Mouse (Mus musculus) heart, embryonic 14.5 days (tissue): ENCODE data around the gene Pnpla7. TPM values are rescaled to one million over a fixed set of nuclear protein-coding genes. Genes with fewer than 3 reads are reported as not detected.

Source experiments
- ATAC-seq: fragments of 200-750 bp; cut with Nextera tagmentation; 2 replicates; pipeline ENCODE4 v1.8.0; 2017; ENCODE audit warnings: low read depth, moderate TSS enrichment; ENCODE audit not compliant: insufficient number of reproducible peaks, insufficient read depth, low FRiP score
- H3K27ac ChIP-seq, 2 experiments: fragments of 200-500 bp in 1 of 2; fragments of 300-500 bp in 1 of 2; sonication (generic) in 1 of 2; replicated peaks in 1 of 2; 2 replicates each; pipeline ENCODE4 v1.5.1; 2012 to 2014; ENCODE audit warnings: low read depth in 2 of 2, low read length in 2 of 2, control low read depth in 1 of 2, mild to moderate bottlenecking in 1 of 2, mixed read lengths in 1 of 2; ENCODE audit not compliant: control insufficient read depth in 1 of 2, insufficient read depth in 1 of 2
- H3K27me3 ChIP-seq: fragments of 300-500 bp; sonication (generic); 2 replicates; pipeline ENCODE4 v1.6.1; 2014; ENCODE audit warnings: mild to moderate bottlenecking, low read length, control low read depth; ENCODE audit not compliant: control insufficient read depth, insufficient read depth
- H3K36me3 ChIP-seq: fragments of 300-500 bp; sonication (generic); 2 replicates; pipeline ENCODE4 v1.6.1; 2014; ENCODE audit warnings: mild to moderate bottlenecking, control low read depth, low read length, mixed read lengths; ENCODE audit not compliant: control insufficient read depth, insufficient read depth
- H3K4me1 ChIP-seq, 2 experiments: fragments of 200-500 bp in 1 of 2; fragments of 300-500 bp in 1 of 2; sonication (generic) in 1 of 2; 2 replicates each; pipeline ENCODE4 v1.6.1; 2012 to 2014; ENCODE audit warnings: low read length in 2 of 2, control low read depth in 1 of 2, mixed read lengths in 1 of 2; ENCODE audit not compliant: control insufficient read depth in 2 of 2, insufficient read depth in 2 of 2
- H3K4me2 ChIP-seq: fragments of 300-500 bp; sonication (generic); 2 replicates; pipeline ENCODE4 v1.6.1; 2014; ENCODE audit warnings: mild to moderate bottlenecking, low read length
- H3K4me3 ChIP-seq, 2 experiments: fragments of 200-500 bp in 1 of 2; fragments of 300-500 bp in 1 of 2; sonication (generic) in 1 of 2; 2 replicates each; pipeline ENCODE4 v1.5.1; 2012 to 2014; ENCODE audit warnings: low read length in 2 of 2, mild to moderate bottlenecking in 2 of 2, control low read depth in 1 of 2, low read depth in 1 of 2, moderate library complexity in 1 of 2; ENCODE audit not compliant: control insufficient read depth in 1 of 2, insufficient read depth in 1 of 2
- H3K9ac ChIP-seq: fragments of 300-500 bp; sonication (generic); 2 replicates; pipeline ENCODE4 v1.6.1; 2014; ENCODE audit warnings: mild to moderate bottlenecking, low read length
- H3K9me3 ChIP-seq: fragments of 300-500 bp; sonication (generic); 2 replicates; pipeline ENCODE4 v1.6.1; 2016; ENCODE audit warnings: low read length, control low read depth; ENCODE audit not compliant: control insufficient read depth
- WGBS: fragments of 180-500 bp; shearing (Covaris S2); extraction: QIAGEN DNeasy Blood & Tissue Kit; methylation state at CpG from one replicate; pipeline ENCODE4 v1.1.7; 2014; 5-methylcytosine and 5-hydroxymethylcytosine counted together
- polyA plus RNA-seq: library from polyadenylated mRNA; unstranded; fragments of >200 nt; fragmentation: Nextera tagmentation; extraction: Ambion mirVana; gene quantifications from 2 replicates; pipeline ENCODE4 v1.2.1, GENCODE M21; 2014

Pnpla7 gene
- polyA plus RNA-seq: 13.2 and 15.1 TPM in 2 replicates

DNA sequence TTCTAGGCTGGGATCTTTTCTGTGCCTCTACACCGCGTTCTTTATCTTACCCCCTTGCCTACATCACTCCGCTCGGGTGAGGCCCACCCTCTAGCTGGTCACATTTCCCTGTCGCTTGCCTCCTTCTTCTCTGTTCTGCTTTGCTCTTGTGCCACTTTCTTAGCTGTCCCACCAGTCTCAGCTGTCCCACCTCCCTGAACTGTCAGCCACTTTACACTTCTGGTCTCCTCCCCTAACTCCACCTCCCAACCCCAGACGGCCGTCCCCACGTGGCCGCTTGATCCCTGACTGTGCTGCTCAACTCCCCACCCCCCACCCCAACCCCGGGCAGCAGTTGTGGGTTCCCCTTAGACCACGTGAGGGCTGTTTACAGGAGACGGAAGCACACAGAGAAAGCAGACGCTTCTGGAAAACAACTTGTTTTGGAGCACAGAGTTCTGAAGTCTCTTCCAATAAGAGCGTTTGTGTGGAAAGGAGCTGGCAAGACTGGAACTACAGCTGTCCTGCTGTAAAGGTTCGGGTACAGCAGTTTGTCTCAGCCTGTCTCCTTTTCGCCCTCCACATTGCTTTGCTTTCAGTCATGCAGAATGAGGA, at the start of gene Pnpla7:
Gene Pnpla7 (plus strand): TSS at position 330 of the 594 bp plus-strand sequence.
- Histone ChIP-seq H3K36me3 (peaks cover 28% of the 10 kb centered on the region), H3K4me3 (peak within 1 kb of the TSS; percentile 84 to 88), H3K9me3 (no peaks in the 10 kb centered on the region), H3K4me2 (peak within 1 kb of the TSS; percentile 94), H3K9ac (peak within 1 kb of the TSS; percentile 90), H3K27ac (peak within 1 kb of the TSS; percentile 93 to 94), H3K27me3 (no peaks in the 10 kb centered on the region), H3K4me1 (peaks cover 2 to 14% of the 10 kb centered on the region in 2 experiments)
- peak; percentile 78 for ATAC-seq
- under 1% methylated on average over 16 of the region's 16 CpGs for WGBS

DNA sequence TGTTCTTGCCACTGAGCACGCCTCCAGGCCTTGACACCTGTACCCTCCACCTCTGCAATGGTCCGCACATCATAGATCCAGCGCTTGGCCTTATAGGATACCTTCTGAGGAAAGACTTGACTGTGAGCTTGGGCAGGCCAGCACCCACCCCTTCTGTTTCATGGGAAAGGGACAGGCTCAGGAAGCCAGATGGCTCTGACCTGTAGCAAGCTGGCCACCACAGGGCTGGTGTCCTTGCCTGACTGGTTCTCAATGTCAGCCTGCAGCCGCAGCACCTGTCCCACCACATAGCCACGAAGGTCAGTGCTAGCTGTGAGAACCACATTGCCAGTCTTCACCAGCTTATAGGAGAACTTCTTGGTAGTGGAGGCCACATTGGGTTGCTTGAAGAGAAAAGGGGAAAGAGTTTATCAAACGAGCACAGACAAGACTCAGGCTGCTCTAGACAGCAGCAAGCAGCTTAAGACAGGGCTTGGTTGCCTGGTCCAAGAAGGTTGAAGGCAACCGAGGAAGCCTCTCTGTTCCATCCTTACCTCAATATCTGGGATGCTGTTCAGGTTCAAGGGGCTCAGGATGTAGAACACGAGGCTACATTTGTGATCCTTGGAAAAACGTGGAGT, 49.4 kb upstream of the Pnpla7 start:
- peaks cover 0 to 5% of the 10 kb centered on the region in 2 experiments; a peak in 2 of 4 replicates for H3K4me1 ChIP-seq
- no peaks in the 10 kb centered on the region for H3K9me3 ChIP-seq
- no peak overlapping the region for H3K4me2 ChIP-seq
- no peak overlapping the region for H3K9ac ChIP-seq
- no peak overlapping the region for H3K27ac ChIP-seq
- H3K36me3 ChIP-seq: peaks cover 6% of the 10 kb centered on the region; the same call in 1 of the 2 replicates
- no peak for ATAC-seq
- no peak overlapping the region for H3K4me3 ChIP-seq
- H3K27me3 ChIP-seq: no peaks in the 10 kb centered on the region
- WGBS: 73% methylated on average over 9 of the region's 9 CpGs

DNA sequence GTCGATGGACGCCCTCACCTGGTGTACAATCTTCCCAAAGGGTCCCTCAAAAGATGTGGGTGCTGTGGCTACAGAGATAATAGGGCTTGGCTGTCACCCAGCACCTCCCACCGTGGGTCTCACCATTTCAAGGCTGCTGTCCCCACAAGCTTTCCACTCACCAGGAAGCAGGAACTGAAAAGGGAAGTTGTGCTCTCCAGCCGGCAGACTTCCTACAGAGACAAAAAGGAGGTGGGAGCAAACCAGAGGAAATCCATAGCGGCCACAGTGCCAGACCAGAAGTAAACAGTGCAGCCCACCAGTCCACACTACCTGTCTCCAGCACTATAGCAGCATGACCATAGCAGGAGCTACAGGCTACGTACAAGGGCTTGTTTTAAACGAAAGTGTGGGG, 48.9 kb upstream of the Pnpla7 start:
- Histone ChIP-seq H3K27ac (no peak overlapping the region), H3K4me2 (no peak overlapping the region), H3K4me3 (no peak overlapping the region), H3K9ac (no peak overlapping the region), H3K9me3 (no peaks in the 10 kb centered on the region), H3K27me3 (no peaks in the 10 kb centered on the region), H3K36me3 (peaks cover 6% of the 10 kb centered on the region; the same call in 1 of the 2 replicates), H3K4me1 (peaks cover 0 to 5% of the 10 kb centered on the region in 2 experiments; a peak in 2 of 4 replicates)
- no peak for ATAC-seq
- 62% methylated on average over 7 of the region's 7 CpGs for WGBS

DNA sequence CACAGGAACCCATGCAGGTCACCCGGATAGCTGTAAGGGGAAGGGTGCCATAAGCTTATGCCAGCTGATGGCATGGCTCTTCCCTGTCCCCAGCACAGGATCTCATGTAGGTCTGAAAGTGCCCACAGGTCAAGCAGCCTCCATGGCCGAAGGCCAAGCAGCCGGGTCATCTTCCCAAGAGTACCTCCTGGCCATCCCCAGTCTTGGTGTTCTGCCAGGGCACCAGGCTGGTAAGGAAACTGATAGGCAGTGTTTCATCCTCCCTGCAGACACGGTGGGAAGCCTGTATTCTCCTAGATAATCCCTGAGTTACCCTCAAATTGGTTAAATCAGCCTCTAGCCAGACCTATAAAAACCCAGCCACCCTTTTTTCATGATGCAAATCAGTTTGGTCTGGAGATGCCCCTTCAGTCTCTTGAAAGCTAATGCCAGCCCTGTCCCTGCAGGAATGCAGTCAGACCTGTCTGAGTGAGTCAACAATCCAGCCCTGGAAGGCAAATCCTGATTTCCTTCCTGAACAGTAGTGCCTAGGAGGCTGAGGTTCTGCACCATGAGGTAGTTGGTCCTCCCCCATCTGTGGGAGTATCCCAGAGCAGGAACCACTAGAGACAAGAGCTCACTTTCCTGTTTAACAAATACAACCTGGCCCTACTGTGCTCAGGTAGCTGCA, 47.9 kb upstream of the Pnpla7 start:
- no peak overlapping the region for H3K9ac ChIP-seq
- WGBS: 62% methylated on average over 4 of the region's 4 CpGs
- no peak overlapping the region for H3K4me3 ChIP-seq
- H3K27ac ChIP-seq: no peak overlapping the region; a peak in 1 of 4 replicates
- H3K27me3 ChIP-seq: no peaks in the 10 kb centered on the region
- H3K36me3 ChIP-seq: peaks cover 6% of the 10 kb centered on the region; the same call in 1 of the 2 replicates
- no peaks in the 10 kb centered on the region for H3K9me3 ChIP-seq
- H3K4me2 ChIP-seq: no peak overlapping the region
- H3K4me1 ChIP-seq: peaks cover 0 to 5% of the 10 kb centered on the region in 2 experiments; a peak in 2 of 4 replicates
- no peak for ATAC-seq

DNA sequence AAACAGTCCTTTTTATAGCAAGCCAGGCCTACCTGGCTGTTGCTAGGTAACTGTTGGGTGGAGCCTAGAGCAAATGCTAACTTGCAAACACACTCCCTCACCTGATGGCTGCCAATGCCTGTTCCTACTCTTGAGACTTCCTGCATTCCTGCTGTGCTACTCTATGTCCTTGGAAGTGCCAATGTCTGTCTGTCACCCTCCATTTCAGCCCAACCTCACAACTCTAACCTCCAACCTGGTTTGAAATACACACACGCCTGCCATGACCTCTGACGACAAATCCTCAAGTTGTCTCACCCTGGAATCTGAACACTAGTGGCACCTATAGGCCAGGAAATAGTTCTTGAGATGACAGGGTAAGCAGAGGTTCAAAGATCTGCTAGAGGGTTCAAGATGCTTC, 46.7 kb upstream of the Pnpla7 start:
- ATAC-seq: no peak
- no peak overlapping the region for H3K4me3 ChIP-seq
- 52% methylated on average over 2 of the region's 2 CpGs for WGBS
- no peaks in the 10 kb centered on the region for H3K9me3 ChIP-seq
- H3K4me1 ChIP-seq: peaks cover 0 to 6% of the 10 kb centered on the region in 2 experiments; a peak in 3 of 4 replicates
- no peak overlapping the region for H3K9ac ChIP-seq
- peaks cover 6% of the 10 kb centered on the region; the same call in 1 of the 2 replicates for H3K36me3 ChIP-seq
- no peak overlapping the region for H3K4me2 ChIP-seq
- no peaks in the 10 kb centered on the region for H3K27me3 ChIP-seq
- no peak overlapping the region for H3K27ac ChIP-seq

DNA sequence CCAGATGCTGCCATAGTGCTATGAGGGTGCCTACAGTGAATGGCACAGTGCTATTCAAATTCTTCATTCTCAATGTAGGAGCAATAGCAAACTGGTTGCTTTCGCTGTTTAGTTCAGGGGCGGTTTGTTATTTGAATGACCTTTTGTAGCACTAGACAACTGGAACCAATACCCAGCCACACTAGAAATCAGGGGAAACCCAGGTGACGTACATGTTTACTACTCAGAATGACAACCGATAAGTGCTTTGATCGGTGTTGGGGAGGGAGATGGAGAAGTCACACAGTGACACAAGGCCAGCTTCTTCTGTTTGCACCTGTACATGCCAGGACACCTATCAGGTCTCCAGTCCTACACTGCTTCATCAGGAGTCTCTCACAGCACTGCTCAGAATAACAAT, 46.2 kb upstream of the Pnpla7 start:
- H3K27ac ChIP-seq: no peak overlapping the region

DNA sequence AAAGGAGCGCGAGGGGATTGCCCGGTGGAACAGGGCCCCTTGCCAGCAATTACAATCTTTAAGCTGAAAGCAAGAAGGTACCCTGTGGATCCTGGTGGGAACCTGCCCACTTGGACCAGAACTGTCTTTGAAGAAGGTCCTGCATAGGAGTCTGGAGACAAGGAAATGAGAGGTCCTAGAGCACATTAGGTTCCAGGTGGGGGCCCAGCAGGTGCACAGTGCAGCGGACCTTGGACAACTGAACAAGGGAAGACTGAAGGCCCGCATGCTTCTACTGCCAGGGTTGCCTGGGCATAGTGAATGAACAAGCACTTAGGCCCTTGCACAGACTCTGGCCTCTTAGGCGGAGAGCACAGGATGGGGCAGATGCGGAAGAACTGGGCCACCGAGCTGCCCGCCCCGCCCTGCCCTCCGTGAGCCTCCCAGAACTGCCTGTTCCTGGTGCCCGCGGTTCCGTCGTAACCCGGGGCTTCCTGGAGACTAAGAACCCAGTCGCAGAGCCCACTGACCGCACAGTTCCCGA, 41.3 kb upstream of the Pnpla7 start:
- no peaks in the 10 kb centered on the region for H3K36me3 ChIP-seq
- 7% methylated on average over 19 of the region's 19 CpGs for WGBS
- no peak overlapping the region; a peak in 1 of 4 replicates for H3K27ac ChIP-seq
- ATAC-seq: peak; percentile 45
- peaks cover 0 to 7% of the 10 kb centered on the region in 2 experiments; a peak in 2 of 4 replicates for H3K4me1 ChIP-seq
- H3K9ac ChIP-seq: peak overlapping the region; percentile 84
- H3K27me3 ChIP-seq: no peaks in the 10 kb centered on the region
- peak overlapping the region; percentile 99 for H3K4me2 ChIP-seq
- H3K4me3 ChIP-seq: peak overlapping the region; percentile 51 to 77
- H3K9me3 ChIP-seq: no peaks in the 10 kb centered on the region

More for the DNA sequence above, 46.2 kb upstream of the Pnpla7 start:
- Histone ChIP-seq H3K4me3 (no peak overlapping the region), H3K9me3 (no peaks in the 10 kb centered on the region), H3K9ac (no peak overlapping the region), H3K27me3 (no peaks in the 10 kb centered on the region), H3K4me2 (no peak overlapping the region), H3K36me3 (peaks cover 6% of the 10 kb centered on the region; the same call in 1 of the 2 replicates), H3K4me1 (peaks cover 0 to 11% of the 10 kb centered on the region in 2 experiments; a peak in 3 of 4 replicates)
- ATAC-seq: no peak
- 86% methylated on average over 5 of the region's 5 CpGs for WGBS
